Mouse (Mus musculus) right cerebral cortex, postnatal 36 days (tissue): ENCODE results near the gene Sstr4.

Experiments used
- DNase-seq, 2 experiments: peaks; one replicate each; pipeline ENCODE4 v3.0.0; 2022; ENCODE audit warnings: low spot score in 2 of 2, mixed read lengths in 1 of 2

Sstr4 gene

GRCm38 (mm10) chr2:148395131-148396051, at the start of gene Sstr4:
Gene Sstr4, plus strand, starts transcription at chr2:148395344.
- DNase-seq = peak; percentile 58 to 69

GRCm38 (mm10) chr2:148345373-148345772, 49.8 kb upstream of the Sstr4 start:
- no peak for DNase-seq

DNA sequence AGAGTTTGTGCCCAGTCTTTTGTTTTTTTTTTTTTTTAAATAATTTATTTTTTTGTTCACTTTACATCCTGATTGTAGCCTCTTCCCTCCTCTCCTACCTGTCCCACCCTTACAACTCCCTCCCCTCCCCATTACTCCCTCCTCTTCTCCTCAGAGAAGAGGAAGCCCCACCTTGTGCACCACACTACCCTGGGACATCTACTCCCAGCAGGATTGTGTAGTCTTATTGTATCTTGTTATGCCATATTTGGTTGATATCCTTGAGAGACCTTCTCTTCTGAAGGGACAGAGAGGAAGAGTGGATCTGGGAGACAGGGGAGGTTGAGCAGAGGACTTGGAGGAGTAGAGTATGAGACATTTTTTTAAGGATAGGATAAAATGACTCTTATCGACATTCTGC, 48.2 kb upstream of the Sstr4 start:
- no peak for DNase-seq

- DNase-seq = no peak
These were observed 45.4 kb upstream of the Sstr4 start for GRCm38 (mm10) chr2:148349509-148350307.

DNA sequence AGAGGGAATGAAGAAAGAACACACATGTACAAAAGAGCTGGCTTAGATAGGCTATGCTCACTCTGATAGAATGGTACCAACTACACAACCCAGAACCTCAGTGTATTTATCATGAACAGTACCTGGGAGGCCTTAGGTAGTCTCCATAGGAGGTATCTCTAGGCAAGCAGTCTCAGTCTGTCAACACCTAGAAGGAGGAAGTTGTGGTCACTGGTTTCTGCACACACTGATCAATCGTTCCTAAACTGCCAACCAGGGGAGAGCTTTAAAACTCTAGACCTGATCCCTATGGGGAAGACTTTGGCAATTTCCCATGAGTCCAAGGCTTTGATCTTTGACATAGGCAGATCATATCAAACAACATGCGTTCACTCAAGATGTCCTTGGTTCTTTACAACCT, 44.7 kb upstream of the Sstr4 start:
- DNase-seq = no peak

DNA sequence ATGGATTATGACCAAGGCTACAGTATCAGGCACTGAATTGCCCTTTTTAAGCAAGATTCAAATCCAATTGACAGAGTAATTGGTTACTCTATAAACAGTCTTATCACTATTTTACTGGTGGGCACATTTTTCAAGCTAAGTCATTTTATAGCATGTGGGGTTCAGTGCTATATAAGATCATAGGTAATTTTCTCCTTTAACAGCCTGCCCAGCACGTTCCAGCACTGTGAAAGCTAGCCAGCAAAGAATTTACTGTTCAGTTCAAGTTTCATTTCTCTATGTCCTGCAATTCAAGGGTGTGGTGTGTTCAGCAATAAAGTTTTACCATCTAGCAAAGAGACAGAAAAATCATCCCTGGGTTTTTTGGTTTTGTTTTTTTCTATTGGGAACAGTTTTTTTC, 42.5 kb upstream of the Sstr4 start:
- DNase-seq = no peak

- DNase-seq = no peak
These were observed 38.0 kb upstream of the Sstr4 start for GRCm38 (mm10) chr2:148357145-148357544.

- peak; percentile 51 to 75 for DNase-seq
These were observed 30.6 kb upstream of the Sstr4 start for GRCm38 (mm10) chr2:148364536-148364935.

DNA sequence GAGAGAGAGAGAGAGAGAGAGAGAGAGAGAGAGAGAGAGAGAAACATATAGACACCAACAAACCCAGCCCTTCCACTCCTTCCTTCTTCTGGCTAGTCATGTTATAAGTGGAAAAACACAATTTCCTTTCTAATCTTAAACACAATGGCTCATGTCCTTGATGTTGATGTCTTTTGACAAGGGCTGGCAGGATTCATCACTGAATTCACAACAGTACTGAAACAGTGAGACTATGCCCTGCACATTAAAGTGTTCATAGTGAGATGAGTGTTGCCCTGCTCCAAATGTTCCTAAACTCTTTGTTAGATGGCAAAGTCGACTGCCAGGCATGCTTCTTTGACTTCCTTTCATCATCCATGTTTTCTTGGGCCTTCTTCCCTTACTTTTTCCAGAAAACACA, 29.9 kb upstream of the Sstr4 start:
- no peak for DNase-seq

GRCm38 (mm10) chr2:148371743-148372630, 23.2 kb upstream of the Sstr4 start:
- DNase-seq = no peak

GRCm38 (mm10) chr2:148373602-148374071, 21.5 kb upstream of the Sstr4 start:
- DNase-seq = no peak

DNA sequence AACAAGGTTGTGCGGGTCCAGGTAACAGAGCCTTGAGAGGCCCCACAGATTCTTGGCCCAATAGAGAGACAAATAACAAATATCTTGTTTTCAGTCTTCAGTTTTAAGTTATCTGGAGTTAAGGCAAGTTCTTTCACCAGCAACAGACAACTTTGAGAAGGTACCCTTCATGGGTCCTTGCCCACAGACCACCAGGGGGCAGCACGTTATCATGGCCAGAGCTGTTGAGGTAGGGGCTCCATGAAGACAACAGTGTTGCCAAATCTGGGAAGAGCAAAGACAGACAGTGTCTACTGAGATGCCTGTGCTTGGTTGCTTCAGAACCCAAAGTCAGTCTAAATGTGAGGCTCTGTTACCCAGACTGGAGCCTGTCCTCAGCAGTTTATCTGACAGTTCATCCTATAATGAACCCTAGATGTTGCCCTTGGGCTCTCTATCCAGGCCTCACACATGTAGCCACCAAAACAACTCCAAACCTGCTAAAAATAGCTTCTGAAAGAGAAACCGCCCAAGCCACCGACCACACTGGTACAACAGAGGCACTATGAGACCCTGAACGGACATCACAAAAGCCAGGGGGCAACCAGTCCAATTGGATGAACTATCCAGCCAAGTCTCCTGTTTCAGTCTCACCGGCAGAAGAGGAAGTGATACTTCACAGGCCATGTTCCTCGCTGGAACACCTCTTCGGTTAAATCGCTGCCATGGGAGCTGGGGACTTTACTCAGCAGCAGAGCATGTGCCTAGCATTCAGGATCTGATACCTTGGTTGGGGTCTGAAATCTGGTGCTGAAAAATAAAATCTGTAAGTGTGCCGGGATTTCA, 19.6 kb upstream of the Sstr4 start:
- DNase-seq = no peak

GRCm38 (mm10) chr2:148378817-148379342, 16.3 kb upstream of the Sstr4 start:
- DNase-seq = no peak

DNA sequence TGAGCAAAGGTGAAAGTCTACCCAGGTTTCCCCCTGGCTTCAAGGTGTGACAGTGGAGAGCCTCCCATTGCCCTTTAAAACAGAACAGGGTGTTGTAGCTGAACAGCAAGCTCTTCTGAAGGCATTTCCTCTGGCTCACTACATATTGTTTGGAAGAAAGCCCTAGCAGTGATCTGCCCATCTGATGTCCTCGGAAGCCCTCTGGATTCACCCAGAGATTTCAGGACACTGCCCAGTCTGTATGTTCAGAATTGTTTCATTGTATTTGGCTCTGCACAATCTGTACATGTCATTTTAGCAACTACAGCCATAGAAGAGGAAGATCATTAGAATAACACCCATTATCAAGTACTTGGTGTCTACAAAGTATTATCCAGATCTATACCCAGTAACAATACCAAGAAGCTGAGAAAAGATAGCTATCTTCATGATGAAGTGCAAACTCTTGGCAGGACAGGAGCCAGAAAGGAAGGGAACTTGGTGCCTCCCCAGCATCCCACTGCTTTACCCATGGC, 15.2 kb upstream of the Sstr4 start:
- no peak for DNase-seq

- DNase-seq = no peak
These were observed 14.1 kb upstream of the Sstr4 start for GRCm38 (mm10) chr2:148381076-148381475.

- DNase-seq = no peak
These were observed 8.7 kb upstream of the Sstr4 start for GRCm38 (mm10) chr2:148386476-148386875.

GRCm38 (mm10) chr2:148386927-148387326, 8.2 kb upstream of the Sstr4 start:
- DNase-seq = no peak

- DNase-seq = peak in 1 of 2 experiments; percentile 71
These were observed 7.2 kb upstream of the Sstr4 start for GRCm38 (mm10) chr2:148387652-148388581.

DNA sequence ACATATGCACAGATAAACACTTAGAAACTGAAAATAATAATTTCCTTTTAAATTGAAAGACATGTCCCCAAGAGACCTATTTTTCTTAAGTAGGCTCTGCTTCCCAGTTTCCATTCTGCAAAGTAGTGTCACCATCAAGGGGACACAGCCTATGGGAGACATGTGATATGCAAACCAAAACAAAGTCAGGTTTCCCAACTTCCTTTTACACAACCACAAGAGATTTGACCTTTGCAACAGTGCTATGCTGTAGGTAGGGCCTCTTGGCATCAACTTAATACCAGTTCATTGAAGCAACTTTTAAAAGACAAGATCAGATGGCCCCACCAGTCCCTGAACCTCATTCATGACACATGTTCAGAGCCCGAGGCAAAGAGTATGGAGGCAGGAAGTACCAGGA, 2.0 kb upstream of the Sstr4 start:
- no peak for DNase-seq
